Mouse (Mus musculus): ENCODE data around the gene Dgcr6. TPM values are rescaled to one million over a fixed set of nuclear protein-coding genes. Genes with fewer than 3 reads are reported as not detected.
"Not testable (repeated sequence)": the region's sequence is repeated elsewhere in the genome, so short reads cannot be mapped to it uniquely, and the experiment has no call there.

Dgcr6 gene
- 135 and 142 TPM in 2 replicates for polyA plus RNA-seq (2012; rRNA removed)

DNA sequence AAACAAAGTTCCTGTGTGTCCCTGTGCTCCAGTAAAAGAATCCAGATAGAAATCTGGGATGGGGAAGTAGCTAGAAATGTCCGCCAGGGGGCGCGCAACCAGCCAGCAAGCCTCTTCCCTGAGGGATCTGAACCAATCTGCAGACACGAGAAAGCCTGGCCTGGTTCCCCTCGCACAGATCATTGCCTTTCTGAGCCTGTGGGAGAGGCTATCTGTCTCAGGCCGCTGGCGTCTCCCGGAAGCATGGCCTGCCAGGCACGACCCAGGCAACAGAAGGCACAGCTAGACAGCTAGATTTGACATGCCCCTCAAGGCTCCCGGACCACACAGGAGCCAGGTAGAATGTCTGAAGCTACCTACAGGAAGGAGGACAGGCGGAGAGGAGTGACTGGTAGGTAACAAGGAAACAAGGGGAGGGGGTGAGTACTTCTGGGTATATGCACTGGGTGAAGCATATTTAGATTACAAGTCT, at the start of gene Dgcr6:
TSS of gene Dgcr6 (plus strand) at position 130 of the 472 bp plus-strand sequence.
- Histone ChIP-seq H3K4me3 (ENCODE audit: insufficient read depth, low read depth, low read length) (peak within 1 kb of the TSS; percentile 11), H3K36me3 (ENCODE audit: control insufficient read depth, insufficient read depth, low read length) (no peaks in the 10 kb centered on the region), H3K27me3 (replicated peaks; ENCODE audit: control insufficient read depth, insufficient read depth, low read length) (no peaks in the 10 kb centered on the region), H3K4me1 (ENCODE audit: control insufficient read depth, insufficient read depth, low read length) (peaks cover 8% of the 10 kb centered on the region; the same call in 1 of the 2 replicates), H3K27ac (ENCODE audit: insufficient read depth, low read depth, low read length) (no peak within 1 kb of the TSS; the same call in 1 of the 2 replicates)
- 10% methylated on average over 11 of the region's 11 CpGs for WGBS
- TF ChIP-seq CTCF (conservative IDR thresholded peaks at IDR 0.05; ENCODE audit: insufficient read depth, insufficient read length, low read depth, low read length) (peak; percentile 82), POLR2A (IDR thresholded peaks at IDR 0.05; ENCODE audit: low read depth, low read length) (no peak)
- peak; percentile 87 for DNase-seq

DNA sequence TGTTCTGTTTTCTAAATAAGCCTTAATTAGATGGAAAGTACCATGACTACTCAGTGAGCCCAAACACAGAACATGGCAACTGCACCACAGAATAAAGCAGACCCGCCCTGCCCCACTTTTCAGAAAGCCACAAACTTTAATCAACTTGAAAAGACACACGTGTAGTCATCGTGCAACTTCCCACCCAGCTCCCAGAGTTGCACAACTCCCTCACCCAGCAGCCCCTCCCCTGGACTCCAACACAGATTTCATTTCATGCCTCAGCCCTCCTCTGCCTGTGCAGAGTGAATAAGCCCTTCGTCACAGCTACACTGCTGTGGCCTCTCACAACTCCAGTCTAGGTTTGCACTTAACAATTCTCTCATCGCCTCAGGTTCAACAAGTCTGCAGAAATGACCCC, 48.1 kb upstream of the Dgcr6 start:
- no peak for DNase-seq
- TF ChIP-seq CTCF (conservative IDR thresholded peaks at IDR 0.05; ENCODE audit: insufficient read depth, insufficient read length, low read depth, low read length) (no peak), POLR2A (IDR thresholded peaks at IDR 0.05; ENCODE audit: low read depth, low read length) (no peak)
- WGBS: 64% methylated on average over 5 of the region's 5 CpGs

DNA sequence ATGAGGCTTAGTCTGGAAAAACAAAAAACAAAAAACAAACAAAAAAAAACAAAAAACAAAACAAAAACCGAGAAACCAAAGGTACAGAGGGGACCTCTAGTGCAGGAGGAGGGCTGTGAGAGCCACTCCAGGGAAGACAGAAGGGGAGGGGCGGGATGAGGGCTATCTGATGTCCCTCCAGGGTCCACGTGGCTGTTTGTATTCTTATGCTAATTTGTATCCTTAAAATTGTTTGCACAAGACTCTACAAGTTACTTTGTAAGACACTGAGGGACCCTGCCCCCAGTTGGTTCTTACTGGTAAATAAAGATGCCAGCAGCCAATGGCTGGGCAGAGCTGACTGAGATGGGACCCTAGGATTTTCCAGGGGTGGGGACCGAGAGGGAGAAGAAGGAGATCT, 45.6 kb upstream of the Dgcr6 start:
- no peak for DNase-seq
- TF ChIP-seq POLR2A (IDR thresholded peaks at IDR 0.05; ENCODE audit: low read depth, low read length) (no peak), CTCF (conservative IDR thresholded peaks at IDR 0.05; ENCODE audit: insufficient read depth, insufficient read length, low read depth, low read length) (no peak)
- Histone ChIP-seq H3K4me1 (ENCODE audit: control insufficient read depth, insufficient read depth, low read length) (no peaks in the 10 kb centered on the region), H3K36me3 (ENCODE audit: control insufficient read depth, insufficient read depth, low read length) (no peaks in the 10 kb centered on the region), H3K4me3 (ENCODE audit: insufficient read depth, low read depth, low read length) (no peak overlapping the region), H3K27ac (ENCODE audit: insufficient read depth, low read depth, low read length) (no peak overlapping the region), H3K27me3 (replicated peaks; ENCODE audit: control insufficient read depth, insufficient read depth, low read length) (no peaks in the 10 kb centered on the region)
- 49% methylated on average over 4 of the region's 4 CpGs for WGBS

More for the DNA sequence above, 48.1 kb upstream of the Dgcr6 start:
- Histone ChIP-seq H3K4me3 (ENCODE audit: insufficient read depth, low read depth, low read length) (no peak overlapping the region), H3K36me3 (ENCODE audit: control insufficient read depth, insufficient read depth, low read length) (no peaks in the 10 kb centered on the region), H3K4me1 (ENCODE audit: control insufficient read depth, insufficient read depth, low read length) (no peaks in the 10 kb centered on the region), H3K27ac (ENCODE audit: insufficient read depth, low read depth, low read length) (no peak overlapping the region), H3K27me3 (replicated peaks; ENCODE audit: control insufficient read depth, insufficient read depth, low read length) (no peaks in the 10 kb centered on the region)

DNA sequence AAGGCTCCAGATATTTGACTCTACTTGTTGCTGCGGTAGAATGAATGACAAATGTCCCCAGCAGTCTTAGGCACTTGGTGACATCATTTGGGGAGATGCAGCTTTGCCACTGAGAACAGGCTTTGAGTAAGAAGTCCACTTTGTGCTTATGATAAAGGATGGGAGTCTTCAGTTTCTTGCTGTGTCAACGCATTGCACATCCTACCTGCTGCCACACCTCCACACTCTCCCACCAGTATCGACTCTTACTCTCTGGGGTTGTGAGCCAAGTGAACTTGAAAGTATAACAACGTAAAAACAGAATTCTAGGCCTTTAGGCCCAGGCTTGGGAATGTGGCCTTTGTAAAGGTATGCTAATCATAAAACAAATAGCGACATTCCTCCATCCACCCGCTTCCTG, 41.6 kb upstream of the Dgcr6 start:
- WGBS: 68% methylated on average over 6 of the region's 6 CpGs
- H3K36me3 ChIP-seq (ENCODE audit: control insufficient read depth, insufficient read depth, low read length): no peaks in the 10 kb centered on the region
- H3K27ac ChIP-seq (ENCODE audit: insufficient read depth, low read depth, low read length): no peak overlapping the region
- no peak overlapping the region for H3K4me3 ChIP-seq (ENCODE audit: insufficient read depth, low read depth, low read length)
- no peak for DNase-seq
- TF ChIP-seq POLR2A (IDR thresholded peaks at IDR 0.05; ENCODE audit: low read depth, low read length) (no peak), CTCF (conservative IDR thresholded peaks at IDR 0.05; ENCODE audit: insufficient read depth, insufficient read length, low read depth, low read length) (no peak)
- H3K4me1 ChIP-seq (ENCODE audit: control insufficient read depth, insufficient read depth, low read length): no peaks in the 10 kb centered on the region
- no peaks in the 10 kb centered on the region for H3K27me3 ChIP-seq (replicated peaks; ENCODE audit: control insufficient read depth, insufficient read depth, low read length)

DNA sequence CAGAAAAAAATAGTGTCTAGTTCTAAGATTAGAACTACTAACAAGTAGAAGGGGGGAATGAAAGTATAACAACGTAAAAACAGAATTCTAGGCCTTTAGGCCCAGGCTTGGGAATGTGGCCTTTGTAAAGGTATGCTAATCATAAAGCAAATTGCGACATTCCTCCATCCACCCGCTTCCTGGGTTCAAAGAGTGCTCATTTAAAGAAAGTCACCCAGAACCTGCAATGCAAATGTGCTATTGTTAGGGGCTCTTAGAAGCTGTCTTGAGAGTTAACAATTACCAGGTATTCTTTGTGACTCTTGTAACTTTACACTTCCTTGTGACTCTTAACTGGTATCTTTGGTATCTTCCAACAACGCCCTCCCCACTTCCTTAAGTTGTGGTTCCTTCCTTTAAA, 36.2 kb upstream of the Dgcr6 start:
- not testable (repeated sequence) for H3K27ac ChIP-seq (ENCODE audit: insufficient read depth, low read depth, low read length); H3K4me3 ChIP-seq (ENCODE audit: insufficient read depth, low read depth, low read length); DNase-seq; H3K27me3 ChIP-seq (replicated peaks; ENCODE audit: control insufficient read depth, insufficient read depth, low read length); H3K4me1 ChIP-seq (ENCODE audit: control insufficient read depth, insufficient read depth, low read length); H3K36me3 ChIP-seq (ENCODE audit: control insufficient read depth, insufficient read depth, low read length)
- WGBS: 71% methylated on average over 4 of the region's 4 CpGs

DNA sequence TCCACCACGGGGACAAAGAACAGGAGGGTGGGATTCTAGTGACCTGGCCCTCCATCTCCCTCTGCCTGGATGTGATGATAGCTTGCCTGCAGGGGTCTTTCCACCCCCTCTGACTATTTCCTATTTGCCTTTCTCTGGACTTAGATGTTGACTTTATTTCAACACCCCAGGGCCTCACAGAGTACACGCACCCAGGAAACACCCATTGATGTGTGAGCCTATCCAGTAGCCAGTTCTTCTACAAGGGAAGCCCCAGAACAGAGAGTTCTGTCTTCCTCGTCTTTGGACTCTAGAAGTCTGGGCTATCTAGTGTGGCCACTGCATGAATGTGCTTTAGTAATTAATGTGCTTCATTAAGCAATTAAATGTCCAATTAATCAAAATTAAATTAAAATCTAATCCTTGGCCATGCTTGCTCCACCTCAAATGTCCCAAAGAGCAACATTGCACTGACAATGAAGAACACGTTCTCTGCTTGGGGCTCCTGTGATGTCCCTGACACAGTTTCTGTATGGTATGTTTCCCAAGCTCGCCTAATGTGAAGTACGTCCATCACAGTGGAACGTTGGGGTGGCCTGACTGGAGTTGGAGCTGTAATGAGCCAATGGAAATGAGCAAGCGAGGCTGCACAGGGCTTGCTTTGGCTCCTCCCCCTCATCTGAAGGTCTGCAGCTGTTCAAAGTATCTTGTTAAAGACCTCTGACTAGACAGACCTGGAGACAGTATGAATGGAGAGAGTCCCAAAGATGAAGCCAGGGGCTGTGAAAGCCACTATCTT, 29.7 kb upstream of the Dgcr6 start:
- Histone ChIP-seq H3K27me3 (replicated peaks; ENCODE audit: control insufficient read depth, insufficient read depth, low read length) (no peaks in the 10 kb centered on the region), H3K4me3 (ENCODE audit: insufficient read depth, low read depth, low read length) (no peak overlapping the region), H3K36me3 (ENCODE audit: control insufficient read depth, insufficient read depth, low read length) (no peaks in the 10 kb centered on the region), H3K27ac (ENCODE audit: insufficient read depth, low read depth, low read length) (no peak overlapping the region), H3K4me1 (ENCODE audit: control insufficient read depth, insufficient read depth, low read length) (no peaks in the 10 kb centered on the region)
- no peak for DNase-seq
- no peak for TF ChIP-seq POLR2A (IDR thresholded peaks at IDR 0.05; ENCODE audit: low read depth, low read length)
- TF ChIP-seq CTCF (conservative IDR thresholded peaks at IDR 0.05; ENCODE audit: insufficient read depth, insufficient read length, low read depth, low read length): no peak
- 59% methylated on average over 8 of the region's 8 CpGs for WGBS

DNA sequence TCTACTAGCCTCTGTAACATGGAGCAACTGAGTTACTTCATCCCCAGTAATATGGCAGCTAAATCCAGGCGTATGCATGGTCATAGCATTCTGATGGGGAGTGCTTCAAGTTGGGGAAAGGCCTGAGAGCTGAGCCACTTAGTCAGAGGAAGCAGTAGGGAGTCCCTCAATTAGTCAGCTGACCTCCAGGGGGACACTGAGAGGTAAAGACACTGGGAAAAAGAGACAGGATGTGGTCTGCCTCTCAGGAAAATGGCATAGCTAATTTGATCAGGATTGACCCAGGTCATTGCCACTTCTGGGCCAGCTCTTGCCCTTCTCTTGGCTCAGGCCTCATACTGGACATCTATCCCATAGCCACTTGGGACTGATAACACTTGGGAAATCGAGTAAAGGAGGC, 25.3 kb upstream of the Dgcr6 start:
- no peak for TF ChIP-seq POLR2A (IDR thresholded peaks at IDR 0.05; ENCODE audit: low read depth, low read length)
- no peak for TF ChIP-seq CTCF (conservative IDR thresholded peaks at IDR 0.05; ENCODE audit: insufficient read depth, insufficient read length, low read depth, low read length)
- Histone ChIP-seq H3K36me3 (ENCODE audit: control insufficient read depth, insufficient read depth, low read length) (no peaks in the 10 kb centered on the region), H3K4me1 (ENCODE audit: control insufficient read depth, insufficient read depth, low read length) (no peaks in the 10 kb centered on the region), H3K4me3 (ENCODE audit: insufficient read depth, low read depth, low read length) (no peak overlapping the region), H3K27me3 (replicated peaks; ENCODE audit: control insufficient read depth, insufficient read depth, low read length) (no peaks in the 10 kb centered on the region), H3K27ac (ENCODE audit: insufficient read depth, low read depth, low read length) (no peak overlapping the region)
- DNase-seq: no peak
- 65% methylated on average over 2 of the region's 2 CpGs for WGBS
